Mouse (Mus musculus) frontal cortex, adult 2 months (tissue): ENCODE measurements around the gene Pappa2. TPM values are rescaled to one million over a fixed set of nuclear protein-coding genes. Genes with fewer than 3 reads are reported as not detected.

Source experiments
- DNase-seq, 2 experiments: peaks; one replicate each; pipeline ENCODE4 v3.0.0; 2022; ENCODE audit warnings: low spot score in 1 of 2; ENCODE audit errors: extremely low spot score in 1 of 2
- polyA plus RNA-seq: library from polyadenylated mRNA; depleted of rRNA; stranded (reverse); fragments of >200 nt; gene quantifications from 2 replicates; pipeline ENCODE4 v1.2.3, GENCODE M21; 2012

Pappa2 gene
- polyA plus RNA-seq, 1 experiment = 0.58 TPM

DNA sequence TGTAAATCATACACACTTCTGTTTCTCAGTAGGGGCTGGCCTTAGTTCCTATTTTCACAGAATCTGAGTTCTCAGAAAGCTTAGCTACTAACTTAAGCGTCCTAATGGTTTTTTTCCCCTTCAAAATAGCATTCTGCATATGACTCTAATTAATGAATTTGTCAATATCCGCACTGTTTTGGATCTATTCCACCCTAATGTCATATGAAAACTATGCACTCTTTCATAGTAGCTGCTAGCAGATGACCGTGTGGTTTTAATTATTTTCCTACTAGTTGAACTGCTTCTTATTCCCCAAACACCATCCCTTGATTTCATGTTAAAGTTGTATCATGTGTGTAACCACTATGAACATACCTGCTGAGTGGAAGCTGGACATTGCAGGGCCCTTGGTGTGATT lies 314.3 kb downstream of the Pappa2 start:
- DNase-seq = no peak
